Mouse (Mus musculus): ENCODE results near the gene Olfr56.
A peak's percentile ranks its signal among the peaks of the same experiment; 100 is the strongest.

- TF ChIP-seq CTCF (IDR thresholded peaks at IDR 0.05; ENCODE audit: low read depth): peak; percentile 32; the same call in 1 of the 2 replicates
- no peak for TF ChIP-seq EP300 (IDR thresholded peaks at IDR 0.05; ENCODE audit: low read depth)
Observed at GRCm38 (mm10) chr11:49084875-49085274, 106.2 kb downstream of the Olfr56 start.
